Mouse (Mus musculus): ENCODE measurements around the gene Vmn1r6. TPM values are rescaled to one million over a fixed set of nuclear protein-coding genes. Genes with fewer than 3 reads are reported as not detected.
"Not testable (repeated sequence)": the region's sequence is repeated elsewhere in the genome, so short reads cannot be mapped to it uniquely, and the experiment has no call there.

Vmn1r6 gene
- not detected for total RNA-seq (2021)

GRCm38 (mm10) chr6:56996943-56997342 lies at the start of gene Vmn1r6:
TSS of gene Vmn1r6 (plus strand) at chr6:56997243.
- DNase-seq, result no peak

GRCm38 (mm10) chr6:56956436-56956835 lies 40.6 kb upstream of the Vmn1r6 start:
- no peak for DNase-seq

GRCm38 (mm10) chr6:56969973-56970372 lies 27.1 kb upstream of the Vmn1r6 start, which contains the start of gene Vmn1r5:
TSS of gene Vmn1r5 (plus strand) at chr6:56970273.
- no peak for DNase-seq

- not testable (repeated sequence) for DNase-seq
These were observed 28.2 kb downstream of the Vmn1r6 start, which contains the start of gene Vmn1r7 for GRCm38 (mm10) chr6:57025224-57025623. TSS of gene Vmn1r7 (minus strand) at chr6:57025324.

GRCm38 (mm10) chr6:57031984-57032383 lies 34.9 kb downstream of the Vmn1r6 start, which contains the start of gene Vmn1r8:
TSS of gene Vmn1r8 (plus strand) at chr6:57032284.
- DNase-seq, result no peak

- DNase-seq, result no peak
These were observed 37.6 kb downstream of the Vmn1r6 start for GRCm38 (mm10) chr6:57034674-57035073.

Other genes with a start within 250 kb of the Vmn1r6 start
- gene Kbtbd2, start 199.4 kb upstream of the Vmn1r6 start, total RNA-seq (2021), result 10 to 100 TPM; 43.7 to 44.9 TPM
- gene Fkbp9, start 165.2 kb upstream of the Vmn1r6 start, total RNA-seq (2021), result 100 to 1,000 TPM; 130 to 135 TPM
- gene Nt5c3, start 73.3 kb upstream of the Vmn1r6 start, total RNA-seq (2021), result 10 to 100 TPM; 44.1 to 46.9 TPM
- under 1 TPM in 1 of 2 experiments, not detected in 1; 0.12 TPM for gene Vmn1r4, start 73.2 kb upstream of the Vmn1r6 start, total RNA-seq (2021)
- not detected for gene Vmn1r5, start 27.0 kb upstream of the Vmn1r6 start, total RNA-seq (2021)
- gene Vmn1r7, start 28.1 kb downstream of the Vmn1r6 start, total RNA-seq (2021), result not detected
- not detected for gene Vmn1r8, start 35.0 kb downstream of the Vmn1r6 start, total RNA-seq (2021)
- gene Vmn1r9, start 69.5 kb downstream of the Vmn1r6 start, total RNA-seq (2021), result not detected
- gene Vmn1r10, start 112.2 kb downstream of the Vmn1r6 start, total RNA-seq (2021), result not detected
- not detected for gene Vmn1r11, start 136.2 kb downstream of the Vmn1r6 start, total RNA-seq (2021)
- not detected for gene Vmn1r12, start 159.7 kb downstream of the Vmn1r6 start, total RNA-seq (2021)
- gene Vmn1r13, start 206.0 kb downstream of the Vmn1r6 start, total RNA-seq (2021), result not detected
- not detected for gene Vmn1r14, start 234.4 kb downstream of the Vmn1r6 start, total RNA-seq (2021)

Measured in heart, postnatal 4 days (tissue).